ENCODE assay signal across 11 mouse cellular contexts in the genomic region with DNA sequence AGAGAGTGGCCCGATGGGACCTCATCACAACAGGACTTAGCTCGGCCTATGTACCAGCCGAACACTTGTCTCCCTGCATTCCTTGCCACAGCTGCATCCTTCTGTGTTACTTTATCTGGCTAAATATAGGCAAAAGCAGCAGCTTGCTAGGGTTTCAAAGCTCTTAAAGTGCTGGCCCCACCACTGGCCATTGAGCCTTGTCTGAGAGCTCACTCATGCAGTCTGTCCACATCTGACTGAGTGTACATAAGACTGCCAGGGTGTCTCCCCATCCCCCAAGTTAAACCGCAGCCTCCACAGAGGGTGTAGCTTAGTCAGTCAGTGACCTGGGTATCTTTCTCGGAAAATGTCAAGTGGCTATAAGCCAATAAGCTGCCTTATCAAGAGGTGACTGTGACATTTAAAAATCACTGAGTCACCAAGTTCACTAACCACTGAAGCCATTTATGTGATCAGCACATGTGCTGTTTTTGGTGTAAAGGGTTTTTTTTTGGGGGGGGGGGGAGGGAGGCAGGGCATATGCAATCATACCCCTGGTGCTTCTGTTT. TPM values are rescaled to one million over a fixed set of nuclear protein-coding genes. Genes with fewer than 3 reads are reported as not detected.
A peak's percentile ranks its signal among the peaks of the same experiment; 100 is the strongest.
DNase-seq lines count a peak whose midpoint lies in the region; ATAC-seq lines count a peak whose summit lies in the region.
"Had no signal": no experiment of that assay in that cellular context is flagged by ENCODE, and none has a peak within 500 bp of the region (broad histone marks: within the 10 kb centered on the region; RNA-seq: fewer than 3 reads in every experiment).

No protein-coding gene starts in this region.

- DNase-seq in adrenal gland, adult (ENCODE audit: inconsistent age in 2 of 2, low spot score in 1 of 2): peak; percentile 73 to 92
- DNase-seq in adrenal gland, postnatal 4 days (ENCODE audit: low spot score in 2 of 2): no peak
- DNase-seq in urinary bladder, postnatal 36 days (ENCODE audit: low spot score in 2 of 2): peak; percentile 38 to 48
- no peak for DNase-seq in urinary bladder, postnatal 10 days (ENCODE audit: low spot score)
- peak; percentile 17 for DNase-seq in liver
- no peak for DNase-seq in spleen, adult 18-20 months
- no peak for DNase-seq in hindbrain, embryonic 14.5 days (ENCODE audit: low spot score)
- DNase-seq in kidney, postnatal 25 days: no peak
- DNase-seq: cerebellum, adult 8-10 months; layer of hippocampus, adult 9-11 months; right cerebral cortex, postnatal 25 days had no signal

- no peak overlapping the region for H3K9ac ChIP-seq in hindbrain, embryonic 14.5 days

- H3K4me3 ChIP-seq in hindbrain, embryonic 14.5 days (replicated peaks; ENCODE audit: low read length): no peak overlapping the region

- H3K4me2 ChIP-seq in hindbrain, embryonic 14.5 days (replicated peaks): no peak overlapping the region

- WGBS in hindbrain, embryonic 14.5 days: 77% methylated on average over 5 of the region's 5 CpGs

- H3K27me3 ChIP-seq in hindbrain, embryonic 14.5 days (ENCODE audit: control insufficient read depth, insufficient read depth, low read length): no peaks in the 10 kb centered on the region

- no peak overlapping the region for H3K27ac ChIP-seq in hindbrain, embryonic 14.5 days

- ATAC-seq in hindbrain, embryonic 14.5 days (ENCODE audit: low FRiP score): no peak

- H3K36me3 ChIP-seq in hindbrain, embryonic 14.5 days (replicated peaks; ENCODE audit: control insufficient read depth, insufficient read depth): no peaks in the 10 kb centered on the region

- H3K4me1 ChIP-seq in hindbrain, embryonic 14.5 days (replicated peaks; ENCODE audit: control insufficient read depth, insufficient read depth, low read length): no peaks in the 10 kb centered on the region

- no peaks in the 10 kb centered on the region for H3K9me3 ChIP-seq in hindbrain, embryonic 14.5 days (ENCODE audit: control insufficient read depth, low read length)

RNA-seq across cellular contexts. Expression of a gene that starts 59.2 kb away (rescaled TPM):
- total RNA-seq in adrenal gland, postnatal 4 days (2021): 10 to 100 TPM; 23.2 to 73.6 TPM
- polyA plus RNA-seq in hindbrain, embryonic 14.5 days (2014; fragmentation: Nextera tagmentation; extraction: Ambion mirVana): 0.63 and 0.74 TPM in 2 replicates

Comparison
In these comparisons a context has a peak if more than half of its experiments do, and no peak if none do; other contexts are left out.
1. DNase-seq: peak in adrenal gland, adult (2 of 2), urinary bladder, postnatal 36 days (2 of 2) and liver (single experiment); none in adrenal gland, postnatal 4 days (0 of 2), urinary bladder, postnatal 10 days (single experiment), spleen, adult 18-20 months (0 of 2), hindbrain, embryonic 14.5 days (single experiment) and kidney, postnatal 25 days (0 of 2).